Mouse (Mus musculus): Measurements from ENCODE around the gene Nme7. TPM values are rescaled to one million over a fixed set of nuclear protein-coding genes. Genes with fewer than 3 reads are reported as not detected.

Gene Nme7
- 10 to 100 TPM; 12.4 to 19.6 TPM for polyA plus RNA-seq (2017; shearing (Covaris generic))

DNA sequence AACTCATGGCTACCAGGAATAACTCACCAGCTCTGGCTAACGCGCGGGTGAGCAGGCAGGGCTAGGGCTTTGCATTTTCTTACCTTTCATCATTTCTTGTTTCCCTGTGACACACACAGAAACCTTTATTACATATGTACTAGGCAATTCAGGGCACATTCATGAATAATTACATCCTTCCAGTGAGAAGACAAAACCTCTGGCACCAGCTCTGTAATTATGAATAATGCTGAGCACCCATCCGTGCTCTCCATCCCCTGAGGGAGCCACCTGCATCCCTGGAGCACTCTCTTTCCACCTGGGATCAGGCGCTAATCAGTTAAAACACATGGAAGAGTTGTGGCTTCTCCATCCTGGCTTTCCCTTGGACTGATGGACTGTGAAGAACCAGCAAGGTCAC lies at the start of gene Nme7:
Gene Nme7 (plus strand): TSS at position 301 of the 400 bp plus-strand sequence.
- no peak for ATAC-seq

DNA sequence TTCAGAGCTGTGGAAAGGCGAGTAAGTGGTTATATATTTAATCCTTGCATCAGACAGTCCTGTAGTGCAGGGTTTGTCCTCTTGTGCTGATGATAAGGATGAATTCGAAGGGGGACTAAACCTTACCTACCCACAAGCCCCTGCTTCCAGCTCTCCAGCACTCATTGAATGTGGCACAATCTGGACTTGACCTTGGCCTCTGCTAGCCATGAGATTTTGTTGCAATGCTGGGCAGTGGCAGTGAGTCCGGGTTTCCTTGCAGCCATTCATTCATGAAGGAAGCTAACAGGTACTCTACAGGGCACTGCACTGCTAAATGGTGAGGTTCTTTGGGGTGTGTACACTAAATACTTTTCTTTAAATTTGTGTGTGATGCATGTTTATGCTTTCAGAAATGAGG lies 49.1 kb upstream of the Nme7 start:
- no peak for ATAC-seq

DNA sequence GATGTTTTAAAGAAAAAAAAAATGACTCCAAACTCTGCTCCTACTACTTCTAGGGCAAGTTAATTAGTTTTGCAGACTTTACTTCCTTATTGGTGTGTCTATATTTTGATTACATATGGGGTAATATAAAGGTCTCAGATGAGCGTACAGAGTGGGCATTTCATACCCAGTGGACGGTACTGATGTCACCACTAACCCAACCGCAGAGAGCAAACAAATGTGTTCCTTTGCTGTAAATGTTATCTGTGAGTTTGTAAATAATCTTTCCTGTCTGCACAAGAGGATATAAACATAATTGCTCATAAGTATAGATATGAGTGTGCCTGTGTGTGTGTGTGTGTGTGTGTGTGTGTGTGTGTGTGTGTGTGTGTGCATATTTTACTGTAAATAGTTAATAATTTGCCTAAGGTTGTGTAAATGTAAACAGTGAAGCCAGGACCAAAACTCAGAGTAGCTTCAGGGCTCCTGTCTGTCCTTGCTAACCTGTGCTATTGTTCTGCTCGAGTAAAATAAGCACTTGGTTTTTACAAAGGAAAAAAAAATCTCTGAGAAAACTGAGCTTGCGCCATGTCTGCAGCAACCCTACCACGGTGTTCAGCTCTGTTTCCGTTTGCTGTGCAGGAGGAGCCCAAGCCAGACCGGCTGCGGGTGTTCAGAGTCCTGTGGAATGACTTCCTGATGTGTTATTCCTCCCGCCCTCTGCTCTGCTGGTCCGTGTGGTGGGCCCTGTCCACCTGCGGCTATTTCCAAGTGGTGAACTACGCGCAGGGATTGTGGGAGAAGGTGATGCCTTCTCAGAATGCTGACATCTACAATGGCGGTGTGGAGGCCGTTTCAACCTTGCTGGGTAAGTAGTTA lies 43.5 kb upstream of the Nme7 start:
- ATAC-seq, result no peak

DNA sequence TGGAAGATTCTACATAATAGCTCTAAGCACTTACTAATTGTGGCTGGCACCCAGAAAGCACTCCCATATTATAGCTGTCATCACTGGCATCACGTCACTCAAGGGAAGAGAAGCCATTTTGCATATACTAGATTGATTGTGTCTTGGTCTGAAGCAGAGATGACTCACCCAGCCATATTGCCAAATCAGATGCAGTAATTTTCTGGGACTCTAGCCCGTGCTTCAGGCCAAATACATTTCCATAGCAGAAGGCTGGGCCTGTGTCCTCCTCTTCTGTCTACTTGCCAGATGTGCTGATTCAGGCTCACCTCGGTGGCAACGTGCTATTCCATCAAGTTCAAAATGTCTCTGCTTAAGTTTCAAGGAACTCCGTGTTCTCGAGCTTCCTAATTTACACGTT lies 42.4 kb upstream of the Nme7 start:
- ATAC-seq, result no peak

DNA sequence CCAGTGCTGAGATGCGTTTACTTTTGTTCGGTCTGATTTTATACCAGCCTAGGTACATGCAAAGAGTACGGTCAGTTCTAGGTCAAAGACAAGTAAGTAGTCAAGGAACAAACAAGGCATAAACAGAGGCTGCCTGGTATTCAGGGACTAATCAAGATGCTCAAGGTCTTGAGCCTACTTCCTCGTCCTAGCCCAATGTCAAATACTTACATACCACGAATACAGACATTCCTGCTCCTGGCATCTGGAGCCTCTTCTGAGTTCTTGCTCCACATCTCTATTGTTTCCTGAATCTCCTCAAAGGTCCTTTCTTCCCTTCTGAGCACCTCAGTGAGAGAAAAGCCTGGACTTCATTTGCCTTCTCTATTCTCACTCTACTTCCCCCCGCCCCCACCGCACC lies 33.0 kb upstream of the Nme7 start:
- no peak for ATAC-seq

DNA sequence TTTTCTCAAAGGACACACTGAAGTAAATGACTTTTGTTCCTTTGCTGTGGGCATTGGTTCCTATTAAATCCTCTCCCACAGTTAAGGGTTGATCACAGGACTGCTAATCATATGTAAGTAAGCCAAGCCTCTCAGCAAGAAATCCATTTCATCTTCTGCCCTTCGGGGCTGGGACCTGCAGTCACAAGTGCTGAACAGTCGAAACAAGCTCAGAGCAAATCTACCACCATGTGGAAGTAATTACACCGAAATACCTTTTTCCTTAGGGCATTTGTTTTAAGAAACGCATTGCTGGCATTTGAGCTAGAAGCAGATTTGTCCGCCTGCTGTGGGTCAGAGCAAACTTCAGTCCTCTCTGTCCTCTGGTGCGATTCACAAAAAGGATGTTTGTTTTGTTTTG lies 30.3 kb upstream of the Nme7 start:
- no peak for ATAC-seq

DNA sequence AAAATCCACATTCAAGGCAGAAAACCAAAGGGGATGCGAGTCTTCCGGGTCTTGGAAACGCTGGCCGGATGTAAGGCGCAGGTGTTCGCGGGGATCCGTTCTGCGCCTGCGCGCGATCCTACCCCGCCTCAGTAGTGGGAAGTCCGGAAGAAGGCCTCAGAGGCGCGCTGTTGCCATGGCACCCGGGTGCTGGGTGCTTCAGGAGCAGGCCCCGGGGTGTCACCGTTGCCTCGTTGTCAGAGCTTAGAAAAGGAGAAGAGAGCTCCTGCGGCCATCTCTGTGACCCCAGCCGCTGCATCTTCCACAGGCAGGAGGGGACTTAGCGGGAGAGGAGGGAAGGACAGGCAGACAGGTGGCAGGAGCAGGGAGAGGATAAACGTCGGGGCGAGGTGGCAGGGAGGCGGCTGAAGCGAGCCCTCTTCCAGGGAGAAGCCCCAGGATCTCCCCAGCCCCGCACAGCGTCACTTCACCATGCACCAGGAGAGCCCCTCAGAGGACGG lies 28.4 kb upstream of the Nme7 start, which contains the start of gene Ccdc181:
Gene Ccdc181 (plus strand): TSS at position 131 of the 500 bp plus-strand sequence.
- peak; percentile 100 for ATAC-seq

DNA sequence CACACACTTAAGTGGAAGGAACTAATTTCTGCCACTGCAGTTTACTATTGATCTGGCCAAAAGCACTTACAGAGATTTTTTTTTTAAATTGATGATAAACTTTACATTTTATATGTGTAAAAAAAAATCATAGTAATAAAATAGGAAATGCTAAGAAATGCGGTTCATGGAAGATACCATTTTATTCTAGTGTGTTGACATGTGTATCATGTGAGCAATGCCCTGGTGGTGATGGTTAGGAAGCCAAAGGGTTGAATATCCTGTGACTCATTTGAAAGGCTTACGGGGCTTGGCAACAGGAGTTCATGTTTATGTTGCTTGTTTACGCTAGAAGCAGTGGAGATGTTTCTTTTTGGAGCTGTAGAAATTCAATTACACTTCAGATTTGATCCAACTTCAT lies 27.4 kb upstream of the Nme7 start:
- ATAC-seq, result no peak

DNA sequence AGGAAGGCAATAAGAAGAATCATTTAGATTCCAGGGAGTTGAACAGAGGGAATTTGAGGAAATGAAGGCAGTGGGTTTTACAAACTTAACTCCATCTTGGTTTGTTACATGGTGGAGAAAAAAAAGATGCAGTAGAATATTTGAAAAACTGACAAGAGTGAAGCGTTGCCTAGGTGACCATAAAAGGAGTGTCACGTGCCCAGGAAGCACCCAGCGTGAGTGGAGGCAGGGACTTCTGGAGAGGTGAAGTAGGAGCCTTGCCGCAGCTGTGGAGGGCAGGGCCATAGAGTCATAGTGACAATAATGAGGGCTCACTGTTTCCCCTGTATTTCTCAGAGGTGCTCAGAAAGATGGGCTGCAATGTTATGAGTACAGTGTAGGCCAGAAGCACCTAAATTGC lies 24.6 kb upstream of the Nme7 start:
- no peak for ATAC-seq

DNA sequence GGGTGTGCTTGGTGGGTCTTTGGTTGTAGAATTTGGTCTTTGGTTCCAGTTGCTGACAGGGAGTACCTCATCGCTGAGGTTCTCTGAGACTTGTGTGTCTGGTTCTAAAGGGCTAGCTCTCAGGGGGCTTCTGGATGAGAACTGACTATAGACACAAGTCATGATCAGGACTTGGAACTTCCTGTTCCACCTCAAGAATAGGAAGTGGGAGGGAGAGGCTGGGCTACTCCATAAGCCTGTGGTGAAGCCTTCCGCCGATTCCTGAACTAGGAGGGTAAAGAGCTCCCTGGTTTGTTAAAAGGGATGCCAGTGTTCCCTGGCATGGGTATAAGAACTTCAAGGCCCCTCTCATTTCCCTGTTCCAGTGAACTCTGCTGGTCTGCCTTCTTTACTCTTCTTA lies 19.9 kb upstream of the Nme7 start:
- no peak for ATAC-seq

DNA sequence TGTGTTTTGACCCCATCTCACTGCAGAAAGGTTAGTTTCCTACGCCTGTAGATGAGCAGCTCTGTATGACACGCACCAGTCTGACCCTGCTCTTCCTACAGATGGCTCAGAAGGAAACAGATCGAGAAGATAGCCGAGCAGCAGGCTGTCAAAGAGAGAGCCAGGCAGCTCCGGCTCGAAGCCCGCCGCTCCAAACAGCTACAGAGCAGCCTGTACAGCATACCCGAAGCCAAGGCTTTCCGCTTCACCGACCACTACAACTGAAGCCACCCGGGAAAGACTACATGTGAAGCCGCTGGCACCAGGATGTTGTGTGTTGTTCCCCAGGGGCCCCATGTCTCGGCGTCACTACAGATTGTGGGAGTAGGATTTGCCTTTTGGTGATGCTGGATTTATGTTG lies 16.5 kb upstream of the Nme7 start:
- ATAC-seq, result no peak

DNA sequence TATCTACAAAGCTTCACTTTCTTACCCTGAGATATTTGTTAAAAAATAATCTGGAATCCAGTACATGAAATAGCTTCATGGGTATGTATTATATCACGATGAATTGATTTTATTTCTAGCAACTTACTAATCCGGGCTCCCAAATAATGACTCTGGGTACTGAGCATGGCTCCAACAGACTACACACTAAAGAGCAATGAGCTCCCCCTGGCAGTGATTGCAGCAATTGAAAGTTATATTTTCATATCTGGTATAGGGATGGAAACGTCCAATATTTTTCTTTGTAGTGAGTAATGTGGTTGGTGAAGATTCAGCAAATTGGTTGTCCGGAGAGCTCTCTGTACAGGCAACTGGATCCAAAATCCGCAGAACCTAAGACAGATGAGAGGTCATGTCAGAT lies 11.9 kb upstream of the Nme7 start:
- ATAC-seq, result no peak

DNA sequence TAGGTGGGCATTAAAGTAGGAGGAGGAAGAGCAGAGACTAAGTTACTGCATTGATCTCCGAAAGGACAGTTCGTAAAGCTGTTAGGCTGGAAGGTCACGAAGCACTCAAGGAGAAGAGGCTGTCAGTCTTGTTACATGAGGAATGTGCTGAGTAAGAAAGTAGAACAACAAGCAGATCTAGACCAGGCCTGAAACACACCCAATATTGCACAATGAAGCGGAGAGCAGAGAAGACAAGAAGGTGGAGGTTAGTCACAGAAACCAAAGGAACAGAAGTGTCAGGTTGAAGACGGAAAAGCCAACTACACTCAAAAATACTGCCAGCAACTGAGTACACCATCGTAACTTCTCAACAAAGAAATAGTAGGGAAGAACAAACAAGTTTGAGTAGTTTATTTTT lies 9.8 kb upstream of the Nme7 start:
- ATAC-seq, result no peak

DNA sequence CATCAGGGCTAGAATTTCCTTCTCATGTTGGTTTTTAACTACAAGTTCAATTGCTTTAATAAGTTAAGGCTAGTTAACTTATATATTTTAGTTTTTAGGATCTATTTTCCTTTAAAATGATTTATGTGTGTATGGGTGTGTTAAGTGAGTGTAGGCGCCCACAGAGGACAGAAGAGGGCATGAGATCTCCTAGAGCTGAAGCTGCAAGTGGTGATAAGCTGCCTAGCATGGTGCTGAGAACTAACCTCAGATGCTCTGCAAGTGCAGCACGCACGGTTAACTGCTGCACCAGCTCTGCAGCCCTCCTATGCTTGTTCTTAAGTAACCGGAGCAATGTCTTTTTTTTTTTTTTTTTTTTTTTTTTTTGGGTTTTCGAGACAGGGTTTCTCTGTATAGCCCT lies 7.4 kb upstream of the Nme7 start:
- ATAC-seq, result no peak

DNA sequence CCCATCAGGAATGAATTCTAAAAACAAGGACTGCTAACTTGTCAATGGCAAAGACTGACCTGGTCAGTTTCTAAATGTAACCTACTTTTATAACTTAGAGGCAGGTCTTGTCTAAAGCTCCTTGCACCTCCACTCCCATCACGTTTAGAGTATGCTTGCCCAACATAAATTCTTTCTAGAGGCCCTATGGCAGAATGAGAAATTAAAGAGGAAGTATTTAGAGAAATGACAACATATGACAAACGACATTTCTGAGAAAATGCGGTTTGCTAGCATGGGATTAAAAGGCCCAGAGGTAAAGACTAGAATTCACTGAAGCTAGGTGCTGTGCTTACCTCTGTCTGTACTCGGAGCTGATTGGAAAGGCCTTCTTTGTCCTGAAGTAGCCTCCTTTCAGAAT lies 2.0 kb upstream of the Nme7 start:
- ATAC-seq, result no peak

DNA sequence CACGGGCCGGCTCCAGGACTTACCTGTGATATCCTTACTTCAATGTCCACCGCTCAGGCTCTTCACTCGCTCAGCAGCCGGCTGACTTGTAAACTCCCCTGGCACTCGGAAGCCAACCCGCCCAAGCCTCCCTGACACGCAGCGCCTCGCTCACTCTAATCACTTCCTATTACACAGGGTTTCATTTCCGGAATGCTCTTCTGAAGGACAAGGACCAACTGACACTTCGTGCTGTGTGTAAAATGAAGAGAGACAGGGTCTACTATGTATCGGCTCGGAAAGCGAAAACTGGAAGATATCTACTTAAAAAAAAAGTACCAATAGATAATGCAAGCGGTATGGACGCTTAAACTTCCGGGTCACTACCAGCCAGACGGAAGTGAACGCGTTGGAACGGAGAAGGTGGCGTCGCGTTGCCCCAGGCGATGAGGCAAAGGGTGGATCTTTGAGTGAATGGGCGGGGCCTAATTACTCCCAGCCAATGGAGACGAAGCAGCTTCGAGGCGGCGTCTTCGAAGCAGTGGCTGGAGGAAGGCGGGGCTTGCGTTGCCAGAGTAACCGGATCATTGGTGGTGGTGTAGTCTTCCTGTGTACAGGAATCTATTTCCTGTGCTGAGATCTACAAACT lies 3.3 kb downstream of the Nme7 start, which contains the start of gene Blzf1:
Gene Blzf1 (minus strand): TSS at position 366 of the 628 bp plus-strand sequence.
- ATAC-seq, result peak; percentile 99

DNA sequence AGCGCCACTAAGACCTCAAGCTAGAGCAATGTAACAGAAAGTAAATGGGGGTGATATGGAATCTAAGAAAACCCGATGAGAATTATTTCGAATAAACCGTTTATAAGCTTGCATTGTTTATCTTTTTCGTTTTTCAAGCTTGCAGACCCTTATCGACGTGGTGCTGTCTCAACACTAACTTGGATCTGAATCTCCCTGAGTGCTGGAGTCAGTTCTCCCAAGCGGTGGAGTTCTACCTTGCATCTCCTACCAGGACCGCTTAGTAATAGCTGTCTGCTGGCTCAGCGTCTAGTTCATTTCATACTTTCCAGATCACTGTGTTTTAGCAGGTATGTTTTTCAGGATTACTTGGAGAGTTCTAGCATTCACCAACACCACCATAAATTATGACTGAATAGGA lies 4.0 kb downstream of the Nme7 start:
- ATAC-seq, result no peak

DNA sequence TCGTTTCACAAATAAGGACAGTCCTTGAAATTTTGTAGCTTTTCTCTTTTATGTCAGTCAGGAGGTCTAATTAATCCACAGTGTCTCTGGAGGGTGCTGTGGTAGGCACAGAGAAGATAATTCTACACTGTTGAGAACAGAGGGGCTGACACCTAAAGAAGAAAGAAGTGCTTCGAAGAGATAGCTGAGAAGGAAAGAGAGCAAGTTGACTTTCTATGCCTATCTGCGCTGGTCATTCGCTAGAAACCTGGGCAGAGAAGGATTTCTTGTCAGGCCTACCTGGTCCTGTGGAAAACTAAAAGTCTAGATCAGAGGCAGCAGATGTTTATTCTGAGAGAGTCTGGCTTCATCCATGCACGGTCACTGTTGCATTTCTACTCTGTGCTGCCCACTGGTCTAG lies 10.2 kb downstream of the Nme7 start:
- no peak for ATAC-seq

DNA sequence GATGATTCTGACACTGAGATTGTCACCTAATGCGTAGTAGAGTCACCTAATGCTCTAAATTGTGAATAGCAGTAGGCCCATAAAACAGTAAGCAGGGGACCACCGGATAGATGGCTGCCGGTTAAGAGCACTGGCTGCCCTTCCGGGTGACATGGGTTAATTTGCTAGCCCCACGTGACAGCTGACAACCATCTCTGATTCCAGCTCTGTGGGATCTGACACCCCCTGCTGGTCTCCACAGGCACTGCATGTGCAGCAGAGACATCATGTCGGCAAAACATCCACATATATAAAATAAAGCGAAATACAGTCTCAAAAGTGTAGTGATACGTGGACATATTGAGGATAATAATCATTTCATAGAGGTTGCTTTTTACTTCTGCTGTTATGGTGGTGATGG lies 11.3 kb downstream of the Nme7 start:
- peak; percentile 28 for ATAC-seq

DNA sequence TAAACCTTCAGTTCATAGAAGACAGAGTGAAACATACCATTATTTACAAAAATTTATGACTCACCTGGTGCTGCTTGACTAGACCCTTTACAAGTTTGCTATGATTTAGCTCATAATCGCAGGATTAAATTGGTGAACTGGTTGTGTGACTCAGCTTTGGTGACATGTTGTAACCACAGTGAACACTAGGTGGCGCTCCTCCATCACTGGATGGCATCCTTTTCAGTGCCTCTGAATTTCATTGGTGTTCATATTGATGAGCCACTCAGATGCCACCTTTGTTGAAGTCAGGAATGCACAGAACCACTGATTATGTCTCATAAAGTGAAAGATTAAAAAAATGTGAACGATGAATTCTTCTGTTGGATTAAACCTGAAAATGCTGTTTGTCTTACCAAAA lies 12.8 kb downstream of the Nme7 start:
- ATAC-seq, result peak; percentile 89

DNA sequence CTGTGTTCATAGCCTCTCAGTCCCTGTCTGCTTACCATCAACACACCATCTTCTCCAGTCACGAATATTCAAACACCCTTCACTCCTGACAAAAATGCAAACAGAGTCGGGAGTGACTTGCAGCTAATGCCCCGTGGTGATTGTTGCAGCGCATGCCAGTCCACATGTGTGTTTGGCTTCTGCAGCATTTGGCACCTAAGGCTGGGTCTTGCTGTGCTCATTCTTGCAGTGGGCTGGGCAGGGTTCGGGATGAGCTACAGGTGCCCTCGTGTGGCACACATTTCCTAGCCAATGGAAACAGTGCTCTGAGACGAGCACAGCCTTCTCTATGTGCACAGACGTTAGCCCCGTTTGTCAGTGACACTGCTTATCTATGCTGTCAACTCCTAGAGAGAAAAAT lies 13.3 kb downstream of the Nme7 start:
- no peak for ATAC-seq

DNA sequence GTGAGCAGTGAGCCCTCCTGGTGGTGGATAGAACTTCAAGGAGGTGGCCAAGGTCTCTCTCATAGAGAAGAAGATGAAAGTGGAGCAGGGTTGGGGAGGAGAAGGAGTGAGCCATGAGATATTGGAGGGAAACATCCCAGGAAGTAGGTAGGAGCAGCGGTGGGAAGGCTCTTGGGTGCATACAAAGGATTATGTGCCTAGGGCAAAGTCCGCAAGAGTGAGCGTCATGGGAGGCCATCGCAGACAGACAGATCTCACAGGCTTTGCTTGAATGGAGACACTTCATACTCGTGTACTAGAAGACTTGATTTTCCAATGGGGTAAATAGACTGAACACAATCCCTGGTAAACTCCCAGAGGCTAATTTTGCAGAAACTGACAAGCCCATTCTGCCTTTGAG lies 14.6 kb downstream of the Nme7 start:
- no peak for ATAC-seq

DNA sequence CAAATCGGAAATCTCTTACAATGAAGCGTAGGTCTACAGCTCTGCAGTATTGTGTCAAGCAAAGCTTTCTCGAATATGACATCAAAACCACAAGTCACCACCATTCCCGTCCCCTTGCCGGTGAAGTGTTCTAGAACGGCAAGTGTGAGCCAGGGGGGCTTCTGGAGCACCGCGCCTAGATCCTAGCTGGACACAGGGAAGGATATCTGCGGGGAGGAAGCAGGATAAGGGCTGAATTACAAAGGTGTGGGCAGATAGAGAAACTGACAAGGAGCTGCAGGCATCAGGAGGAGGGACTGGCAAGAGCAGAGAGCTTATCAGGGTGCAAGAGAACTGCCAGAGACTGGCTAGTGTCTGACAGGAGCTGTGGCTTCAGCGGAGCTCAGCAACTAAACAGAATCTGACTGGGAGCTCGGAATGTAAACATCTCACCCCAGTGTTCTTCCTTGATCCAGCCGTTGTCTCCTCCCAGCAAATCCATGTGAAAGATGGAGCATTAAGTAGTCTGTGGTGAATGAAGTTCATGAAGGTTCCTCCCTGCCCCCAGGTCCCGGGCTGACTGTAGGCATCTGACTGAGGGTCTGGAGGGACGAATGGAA lies 15.7 kb downstream of the Nme7 start:
- no peak for ATAC-seq

DNA sequence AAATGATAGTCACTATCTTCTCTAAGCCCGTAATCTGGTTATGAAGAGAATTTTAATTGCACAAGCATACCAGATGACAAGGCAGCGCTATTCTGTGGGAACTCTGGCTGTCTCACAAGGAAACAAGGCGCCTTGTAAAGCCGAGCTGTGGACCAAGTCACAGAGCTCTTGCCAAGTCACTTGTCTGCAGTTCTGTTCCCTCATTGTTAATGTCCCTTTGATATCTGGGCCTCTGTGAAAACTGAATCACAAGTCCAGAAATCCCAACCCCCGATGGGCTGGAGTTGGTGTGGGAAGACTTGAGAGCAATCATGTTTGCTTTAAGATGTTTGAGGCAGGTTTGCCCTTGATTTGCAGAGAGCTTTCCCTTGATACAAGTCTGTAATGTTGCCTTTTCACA lies 16.8 kb downstream of the Nme7 start:
- ATAC-seq, result no peak
